Mouse (Mus musculus) liver, embryonic 14 days (tissue): ENCODE data around the gene Irx4. TPM values are rescaled to one million over a fixed set of nuclear protein-coding genes. Genes with fewer than 3 reads are reported as not detected.

Experiments
- polyA plus RNA-seq: library from polyadenylated mRNA; depleted of rRNA; stranded (reverse); fragments of >200 nt; gene quantifications from 2 replicates; pipeline ENCODE4 v1.2.3, GENCODE M21; 2012; rRNA removed

The Irx4 gene
- polyA plus RNA-seq, result not detected in 2 replicates

DNA sequence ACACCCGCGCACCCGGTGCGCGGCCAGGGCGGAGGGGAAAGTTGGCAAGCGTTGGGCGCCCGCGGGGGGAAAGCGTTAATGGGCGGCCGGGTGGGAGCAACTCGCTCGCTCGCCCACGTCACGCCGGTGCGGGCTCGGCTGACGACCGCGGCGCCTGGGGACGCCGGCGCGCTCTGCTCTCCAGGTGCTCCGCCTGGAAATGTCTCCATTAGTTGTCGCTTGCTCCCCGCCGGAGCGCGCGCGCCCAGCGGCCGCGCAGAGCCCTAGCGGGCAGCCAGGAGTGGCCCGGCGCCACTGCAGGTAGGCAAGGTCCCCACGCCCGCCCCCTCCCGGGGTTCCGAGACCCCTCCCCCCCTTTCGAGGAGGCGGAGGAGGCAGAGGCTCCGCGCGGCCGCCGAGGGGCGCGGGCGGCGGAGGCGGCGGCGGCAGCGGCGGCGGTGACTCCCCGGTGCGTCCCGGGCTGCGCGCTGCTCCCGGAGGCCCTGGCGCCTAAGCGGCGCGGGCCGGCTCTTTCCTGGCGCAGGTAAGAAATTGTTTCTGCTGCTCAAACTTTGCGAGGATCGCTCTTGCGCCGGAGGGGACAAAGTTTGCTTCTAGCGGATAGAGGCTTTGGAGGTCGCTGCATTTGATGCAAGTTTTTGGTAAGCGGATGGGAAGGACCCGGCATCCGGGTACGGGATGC lies at the start of gene Irx4:
Gene Irx4 (plus strand): TSS at position 126 of the 682 bp plus-strand sequence.

Other genes starting within 250 kb of the Irx4 start
- gene Mrpl36, start 68.0 kb downstream of the Irx4 start, polyA plus RNA-seq, result 47.8 and 54.8 TPM in 2 replicates
- gene Ndufs6, start 68.1 kb downstream of the Irx4 start, polyA plus RNA-seq, result 173 and 175 TPM in 2 replicates
- 54.4 and 63.1 TPM in 2 replicates for gene Lpcat1, start 206.7 kb downstream of the Irx4 start, polyA plus RNA-seq